Mouse (Mus musculus): ENCODE data around the gene Pdgfra. TPM values are rescaled to one million over a fixed set of nuclear protein-coding genes. Genes with fewer than 3 reads are reported as not detected.

Gene Pdgfra
- polyA plus RNA-seq, 1 experiment from 2014 or later = 15.6 TPM

DNA sequence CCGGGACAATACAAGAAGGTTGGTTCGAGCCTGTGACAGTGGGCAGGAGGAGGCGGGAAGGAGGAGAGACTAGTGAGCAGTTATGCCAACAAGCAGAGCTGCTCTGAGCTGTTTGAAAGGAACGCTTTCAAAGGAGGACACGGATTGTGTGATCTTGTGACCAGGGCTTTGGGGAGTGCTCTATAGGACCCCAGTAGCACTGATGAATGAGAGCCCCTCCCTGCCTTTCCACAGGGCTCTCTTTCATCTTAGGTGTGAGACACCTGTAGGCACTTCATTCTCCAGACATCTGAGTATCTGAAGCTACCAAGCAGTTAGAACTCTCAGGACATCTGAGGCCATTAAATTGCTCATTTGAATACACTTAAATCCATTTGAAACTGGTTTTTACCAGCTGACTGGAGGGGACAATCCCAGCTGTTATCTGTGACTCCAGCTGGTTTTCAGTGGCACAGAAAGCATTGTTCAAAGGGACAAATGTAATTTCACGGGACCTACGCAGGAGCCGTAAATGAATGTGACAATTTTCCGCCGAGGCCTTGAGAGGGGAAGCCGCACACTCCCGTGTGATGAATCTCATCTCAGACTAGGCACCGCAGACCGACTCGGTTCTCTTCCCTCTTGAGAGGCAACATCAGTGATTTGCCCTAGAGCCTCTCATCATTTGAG, 37.4 kb downstream of the Pdgfra start:
- H3K4me1 ChIP-seq = peaks cover 8% of the 10 kb centered on the region; the same call in 1 of the 2 replicates
- no peaks in the 10 kb centered on the region for H3K36me3 ChIP-seq
- no peak for DNase-seq (ENCODE audit: low spot score)
- H3K9me3 ChIP-seq (replicated peaks) = no peaks in the 10 kb centered on the region
- no peaks in the 10 kb centered on the region; the same call in 1 of the 2 replicates for H3K27me3 ChIP-seq (ENCODE audit: low read depth, poor library complexity, severe bottlenecking)
- H3K27ac ChIP-seq (replicated peaks) = 0 out of 2 replicates have a peak overlapping the region, but pooled peaks have one; percentile 0
- WGBS = 88% methylated on average over 15 of the region's 15 CpGs
- H3K4me3 ChIP-seq = no peak overlapping the region

DNA sequence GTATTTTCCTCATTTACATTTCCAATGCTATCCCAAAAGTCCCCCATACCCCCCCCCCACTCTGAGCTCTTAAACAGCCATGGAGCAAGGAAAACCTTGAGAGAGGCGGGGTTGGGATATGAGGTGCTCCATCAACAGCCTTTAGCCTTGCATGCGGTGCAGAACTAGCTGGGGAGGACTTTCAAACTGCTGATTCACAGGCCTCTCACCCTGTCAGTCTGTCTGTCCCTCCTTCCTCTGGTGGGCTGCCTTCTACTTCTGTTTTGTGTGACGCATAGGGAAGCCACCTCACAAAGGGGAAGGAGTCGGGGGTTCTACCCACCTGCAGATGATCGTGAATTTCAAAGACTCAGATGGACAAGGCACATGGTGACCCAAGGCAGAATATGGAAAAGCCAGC, 41.0 kb downstream of the Pdgfra start:
- Histone ChIP-seq H3K9me3 (replicated peaks) (no peaks in the 10 kb centered on the region), H3K36me3 (no peaks in the 10 kb centered on the region), H3K27me3 (ENCODE audit: low read depth, poor library complexity, severe bottlenecking) (no peaks in the 10 kb centered on the region), H3K4me1 (peaks cover 8% of the 10 kb centered on the region; the same call in 1 of the 2 replicates), H3K4me3 (no peak overlapping the region), H3K27ac (replicated peaks) (no peak overlapping the region)
- WGBS = 94% methylated on average over 5 of the region's 5 CpGs
- DNase-seq (ENCODE audit: low spot score) = no peak

DNA sequence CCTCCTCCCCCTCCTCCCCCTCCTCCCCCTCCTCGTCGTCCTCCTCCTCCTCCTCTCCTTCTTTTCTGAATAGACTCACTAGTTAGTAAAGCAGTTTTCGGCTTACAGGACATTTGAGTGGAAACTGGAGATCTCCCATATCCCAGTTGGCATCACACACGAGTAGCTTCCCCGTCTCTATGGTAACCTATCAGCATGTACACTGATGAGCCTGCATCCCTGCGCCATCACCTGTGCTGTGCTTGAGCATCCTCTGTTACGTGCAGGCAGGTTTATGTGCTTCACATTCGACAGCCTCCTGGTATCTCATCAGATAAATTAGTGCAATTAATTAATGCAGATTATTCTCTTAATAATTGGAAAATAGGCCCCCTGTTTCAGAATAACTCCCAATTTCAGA, 46.3 kb downstream of the Pdgfra start:
- Histone ChIP-seq H3K4me1 (no peaks in the 10 kb centered on the region), H3K4me3 (no peak overlapping the region), H3K36me3 (no peaks in the 10 kb centered on the region), H3K27me3 (ENCODE audit: low read depth, poor library complexity, severe bottlenecking) (no peaks in the 10 kb centered on the region), H3K27ac (replicated peaks) (no peak overlapping the region), H3K9me3 (replicated peaks) (no peaks in the 10 kb centered on the region)
- no peak for DNase-seq (ENCODE audit: low spot score)
- WGBS = 89% methylated on average over 8 of the region's 8 CpGs

DNA sequence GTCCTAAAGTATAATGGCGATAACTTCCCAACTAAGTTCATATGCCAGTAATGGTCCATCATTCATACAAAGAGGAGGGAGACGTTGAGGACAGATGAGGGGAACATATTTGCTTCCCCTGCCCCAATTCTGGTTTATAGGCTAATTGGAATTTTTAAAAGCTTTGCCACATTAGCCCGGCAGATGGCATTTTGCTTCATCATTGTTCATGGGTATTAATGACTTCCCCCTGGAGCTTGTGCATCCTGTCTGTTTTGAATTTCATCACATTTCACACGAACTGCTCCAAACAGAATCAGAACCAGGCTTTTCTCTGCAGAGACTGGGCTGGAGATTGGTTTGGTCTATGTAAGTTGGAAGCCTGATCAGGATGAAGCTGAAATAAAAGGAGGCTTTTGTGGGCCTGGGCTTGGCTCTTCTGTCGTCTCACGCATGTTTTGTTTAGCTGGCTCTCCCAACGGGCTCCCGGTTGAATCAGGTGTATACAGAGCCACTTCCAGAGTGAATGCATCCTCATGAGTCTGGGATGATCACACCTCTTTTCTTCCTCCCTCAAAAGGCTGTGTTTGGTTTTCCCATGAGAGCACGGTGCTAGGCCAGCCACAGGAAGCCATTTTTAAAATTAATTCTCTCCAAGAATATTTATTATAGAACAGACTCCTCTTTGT, 47.7 kb downstream of the Pdgfra start:
- no peak overlapping the region for H3K27ac ChIP-seq (replicated peaks)
- H3K9me3 ChIP-seq (replicated peaks) = no peaks in the 10 kb centered on the region
- no peak for DNase-seq (ENCODE audit: low spot score)
- WGBS = 85% methylated on average over 9 of the region's 9 CpGs
- H3K4me3 ChIP-seq = no peak overlapping the region
- no peaks in the 10 kb centered on the region for H3K27me3 ChIP-seq (ENCODE audit: low read depth, poor library complexity, severe bottlenecking)
- no peaks in the 10 kb centered on the region for H3K36me3 ChIP-seq
- H3K4me1 ChIP-seq = no peaks in the 10 kb centered on the region

DNA sequence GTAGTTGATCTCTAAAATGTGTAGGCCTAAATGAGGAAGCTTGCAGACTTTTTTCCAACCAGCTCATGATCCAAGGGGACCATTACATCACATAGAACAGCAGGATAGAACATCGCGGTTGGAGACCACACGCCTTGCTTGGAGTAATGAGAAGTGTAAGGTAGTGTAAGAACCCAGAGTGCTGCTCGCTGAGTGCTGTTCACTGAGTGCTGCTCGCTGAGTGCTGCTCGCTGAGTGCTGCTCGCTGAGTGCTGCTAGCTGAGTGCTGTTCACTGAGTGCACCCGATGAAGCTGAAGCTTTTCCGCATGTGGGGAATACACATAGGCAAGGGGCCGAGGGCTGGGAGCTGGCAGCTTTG, 48.3 kb downstream of the Pdgfra start:
- WGBS = 95% methylated on average over 10 of the region's 10 CpGs
- Histone ChIP-seq H3K9me3 (replicated peaks) (no peaks in the 10 kb centered on the region), H3K27me3 (ENCODE audit: low read depth, poor library complexity, severe bottlenecking) (no peaks in the 10 kb centered on the region), H3K4me1 (no peaks in the 10 kb centered on the region), H3K36me3 (no peaks in the 10 kb centered on the region), H3K27ac (replicated peaks) (no peak overlapping the region), H3K4me3 (no peak overlapping the region)
- DNase-seq (ENCODE audit: low spot score) = no peak

DNA sequence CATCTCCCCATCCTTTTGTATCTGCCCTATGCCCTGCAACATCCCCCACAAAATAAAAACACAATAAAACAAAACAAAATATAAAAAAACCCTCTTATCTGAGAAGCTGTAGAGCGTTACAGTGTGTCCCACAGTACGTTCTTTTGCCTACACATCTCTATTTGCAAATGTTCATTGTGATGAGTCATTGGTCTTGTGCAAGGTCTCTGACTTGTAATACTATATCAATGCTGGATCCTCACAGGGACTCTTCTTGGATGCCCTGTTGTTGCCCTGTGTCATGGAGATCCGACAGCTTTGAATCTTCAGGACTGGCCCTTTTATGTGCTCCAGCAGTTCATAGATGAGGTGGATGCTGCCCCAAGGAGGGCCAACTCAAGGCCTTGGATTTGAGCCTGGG, 55.8 kb downstream of the Pdgfra start:
- no peak for DNase-seq (ENCODE audit: low spot score)
- 91% methylated on average over 3 of the region's 3 CpGs for WGBS
- Histone ChIP-seq H3K9me3 (replicated peaks) (no peaks in the 10 kb centered on the region), H3K4me1 (peaks cover 3% of the 10 kb centered on the region; the same call in 1 of the 2 replicates), H3K27me3 (ENCODE audit: low read depth, poor library complexity, severe bottlenecking) (peaks cover 48% of the 10 kb centered on the region), H3K36me3 (no peaks in the 10 kb centered on the region), H3K4me3 (no peak overlapping the region), H3K27ac (replicated peaks) (no peak overlapping the region)

DNA sequence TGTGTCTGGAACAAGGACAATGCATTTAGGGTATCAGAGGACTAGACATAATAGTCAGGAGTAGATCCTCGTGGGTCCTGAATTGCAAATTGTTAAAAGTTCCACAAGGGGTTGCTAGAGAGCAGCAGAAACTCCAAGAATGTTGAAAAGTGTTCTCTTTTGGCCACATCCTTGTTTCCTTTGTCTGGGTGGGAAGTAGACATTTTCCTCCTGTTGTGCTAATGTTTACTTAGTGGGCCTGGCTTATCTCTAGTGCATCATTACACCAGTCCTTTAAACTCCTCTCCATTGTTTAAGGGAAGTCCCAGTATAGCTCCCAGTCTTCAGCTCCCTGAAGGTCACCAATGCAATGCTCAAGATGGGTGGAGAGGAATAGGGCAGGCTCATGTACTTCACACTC, 57.9 kb downstream of the Pdgfra start:
- H3K9me3 ChIP-seq (replicated peaks) = no peaks in the 10 kb centered on the region
- H3K4me1 ChIP-seq = peaks cover 3% of the 10 kb centered on the region; the same call in 1 of the 2 replicates
- no peak overlapping the region for H3K27ac ChIP-seq (replicated peaks)
- no peak overlapping the region for H3K4me3 ChIP-seq
- DNase-seq (ENCODE audit: low spot score) = no peak
- WGBS = 19% methylated on average over 1 of the region's 1 CpGs
- H3K27me3 ChIP-seq (ENCODE audit: low read depth, poor library complexity, severe bottlenecking) = peaks cover 67% of the 10 kb centered on the region
- no peaks in the 10 kb centered on the region for H3K36me3 ChIP-seq

DNA sequence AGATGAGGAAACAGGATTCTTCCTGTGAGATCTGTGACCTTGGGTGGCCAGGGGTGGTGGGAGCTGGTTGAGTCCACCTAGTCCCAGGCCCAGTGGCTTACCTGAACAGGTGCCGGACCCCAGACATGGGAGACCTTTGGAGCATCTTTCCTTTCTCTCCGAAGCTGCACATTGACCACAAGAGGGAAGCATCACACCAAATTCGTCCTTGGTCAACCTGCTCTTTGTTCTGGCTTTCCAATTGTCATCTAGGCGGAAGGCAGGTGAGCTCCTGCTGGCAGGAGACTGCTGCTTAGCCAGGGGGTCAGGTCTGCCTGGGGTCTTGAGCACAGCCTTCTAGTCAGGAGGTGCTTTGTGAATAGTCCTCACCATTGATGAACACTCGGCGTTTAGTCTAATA, 62.4 kb downstream of the Pdgfra start:
- Histone ChIP-seq H3K4me1 (peaks cover 3% of the 10 kb centered on the region), H3K27ac (replicated peaks) (no peak overlapping the region), H3K4me3 (no peak overlapping the region), H3K36me3 (no peaks in the 10 kb centered on the region), H3K9me3 (replicated peaks) (no peaks in the 10 kb centered on the region), H3K27me3 (ENCODE audit: low read depth, poor library complexity, severe bottlenecking) (peaks cover 84% of the 10 kb centered on the region)
- 51% methylated on average over 6 of the region's 6 CpGs for WGBS
- no peak for DNase-seq (ENCODE audit: low spot score)

DNA sequence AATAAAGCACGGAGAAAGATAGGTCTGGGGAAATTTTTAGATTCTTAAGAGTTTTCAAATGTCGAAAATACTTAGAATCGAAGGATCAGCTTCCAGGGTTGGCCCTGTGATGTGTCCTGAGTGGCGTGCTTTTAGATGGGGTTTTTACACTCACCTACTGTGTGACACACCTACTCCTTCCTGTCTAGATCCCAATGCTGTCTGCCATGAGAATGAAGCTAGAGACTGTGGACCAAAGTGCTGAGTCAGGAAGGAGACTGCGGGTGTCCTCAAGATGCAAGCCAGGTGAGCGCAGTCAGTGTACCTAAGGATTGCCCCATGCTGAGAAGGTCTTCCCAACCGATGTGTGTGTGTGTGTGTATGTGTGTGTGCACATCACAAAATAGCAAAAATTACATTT, 62.8 kb downstream of the Pdgfra start:
- WGBS = 81% methylated on average over 7 of the region's 7 CpGs
- H3K27ac ChIP-seq (replicated peaks) = no peak overlapping the region

DNA sequence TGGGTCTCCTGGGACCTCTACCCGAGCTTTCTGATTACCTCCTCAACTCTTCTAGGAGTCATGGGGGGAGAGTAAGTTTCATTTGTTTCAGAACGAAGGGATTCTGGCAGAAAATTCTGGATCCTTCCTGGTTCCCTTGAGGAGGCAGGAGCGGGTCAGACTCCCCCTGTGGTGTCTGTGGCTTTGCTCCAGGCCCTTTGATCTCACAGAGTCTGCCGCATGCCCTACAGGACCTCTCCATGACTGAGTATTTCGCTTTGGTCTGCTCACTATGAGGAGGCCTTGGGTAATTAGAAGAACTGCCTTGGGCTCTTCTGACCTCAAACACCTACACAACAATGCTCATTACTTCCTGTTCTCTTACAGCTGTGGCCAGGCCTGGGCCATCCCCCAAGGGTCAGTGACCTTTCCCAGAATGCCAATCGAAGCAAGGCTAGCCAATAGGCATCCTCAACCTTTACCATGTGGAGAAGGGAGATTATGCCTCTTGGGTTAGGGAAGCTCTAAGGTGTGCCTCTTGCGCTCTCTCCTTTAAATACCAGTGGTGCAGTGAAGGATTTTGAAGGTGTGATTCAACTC, 63.7 kb downstream of the Pdgfra start:
- no peak for DNase-seq (ENCODE audit: low spot score)
- H3K27me3 ChIP-seq (ENCODE audit: low read depth, poor library complexity, severe bottlenecking) = peaks cover 82% of the 10 kb centered on the region
- WGBS = 72% methylated on average over 7 of the region's 7 CpGs
- H3K4me1 ChIP-seq = no peaks in the 10 kb centered on the region; the same call in 1 of the 2 replicates
- H3K36me3 ChIP-seq = no peaks in the 10 kb centered on the region
- no peak overlapping the region for H3K27ac ChIP-seq (replicated peaks)
- no peak overlapping the region for H3K4me3 ChIP-seq
- H3K9me3 ChIP-seq (replicated peaks) = no peaks in the 10 kb centered on the region

More for the DNA sequence above, 62.8 kb downstream of the Pdgfra start:
- no peak for DNase-seq (ENCODE audit: low spot score)
- Histone ChIP-seq H3K27me3 (ENCODE audit: low read depth, poor library complexity, severe bottlenecking) (peaks cover 86% of the 10 kb centered on the region), H3K4me3 (no peak overlapping the region), H3K4me1 (peaks cover 3% of the 10 kb centered on the region), H3K36me3 (no peaks in the 10 kb centered on the region), H3K9me3 (replicated peaks) (no peaks in the 10 kb centered on the region)

DNA sequence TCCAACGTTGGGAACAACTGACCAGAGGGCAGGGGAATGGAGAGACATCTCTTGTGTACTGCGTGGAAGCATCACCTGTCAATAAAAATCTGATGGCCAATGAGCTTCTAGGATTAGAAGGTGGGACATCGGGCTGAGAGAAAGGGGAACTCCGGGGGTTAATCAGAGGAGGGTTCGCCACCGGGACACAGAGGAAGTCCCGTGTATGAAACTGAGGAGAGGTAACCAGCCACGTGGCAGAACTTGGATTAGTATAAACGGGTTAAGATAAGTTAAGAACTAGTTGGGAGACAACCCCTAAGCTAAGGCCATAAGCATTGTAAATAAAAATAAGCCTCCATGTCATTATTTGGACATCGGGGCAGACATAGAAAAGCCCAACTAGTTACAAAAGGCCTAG, 69.5 kb downstream of the Pdgfra start:
- H3K27ac ChIP-seq (replicated peaks) = no peak overlapping the region
- WGBS = 87% methylated on average over 10 of the region's 10 CpGs
- H3K4me1 ChIP-seq = peaks cover 44% of the 10 kb centered on the region
- peaks cover 34% of the 10 kb centered on the region for H3K27me3 ChIP-seq (ENCODE audit: low read depth, poor library complexity, severe bottlenecking)
- H3K9me3 ChIP-seq (replicated peaks) = no peaks in the 10 kb centered on the region
- H3K4me3 ChIP-seq = no peak overlapping the region
- H3K36me3 ChIP-seq = no peaks in the 10 kb centered on the region
- DNase-seq (ENCODE audit: low spot score) = no peak

DNA sequence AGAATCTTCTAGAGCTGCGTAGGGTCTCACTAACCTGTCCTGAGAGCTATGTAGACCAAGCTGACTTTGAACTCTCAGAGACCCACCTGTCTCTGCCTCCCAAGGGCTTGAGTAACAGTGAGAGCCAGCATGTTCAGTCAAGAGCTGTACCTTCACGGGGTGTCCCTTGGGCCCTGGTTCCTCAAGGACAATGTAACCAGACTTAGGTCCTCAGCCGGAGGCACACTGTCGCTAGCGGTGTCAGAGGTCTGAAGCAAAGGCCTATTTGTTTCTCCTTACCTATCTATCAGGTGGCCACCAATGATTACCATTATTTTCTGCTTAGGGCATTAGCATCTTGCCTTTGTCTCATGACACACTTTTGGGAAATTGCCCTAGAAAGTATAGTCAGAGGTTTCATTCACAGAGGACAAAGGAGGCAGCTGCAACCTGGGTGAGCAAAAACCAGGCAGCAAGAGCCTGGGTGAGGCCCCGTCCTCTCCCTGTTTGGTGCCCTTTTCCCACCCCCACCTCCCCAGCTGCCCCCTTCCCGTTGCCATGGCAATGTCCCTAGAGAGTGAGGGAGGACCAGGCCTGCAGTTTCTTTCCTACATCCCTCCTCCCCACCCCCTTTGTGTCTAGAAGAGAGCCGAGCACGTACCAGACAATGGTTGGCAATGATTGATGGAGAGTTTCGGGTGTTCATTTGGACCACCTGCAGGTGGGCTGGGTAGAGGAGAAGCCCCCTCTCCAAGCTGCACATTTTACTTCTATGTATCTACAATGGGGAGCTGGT, 70.6 kb downstream of the Pdgfra start:
- H3K27ac ChIP-seq (replicated peaks) = peak overlapping the region; percentile 72
- H3K27me3 ChIP-seq (ENCODE audit: low read depth, poor library complexity, severe bottlenecking) = peaks cover 29% of the 10 kb centered on the region
- WGBS = 61% methylated on average over 10 of the region's 10 CpGs
- no peaks in the 10 kb centered on the region for H3K9me3 ChIP-seq (replicated peaks)
- no peaks in the 10 kb centered on the region for H3K36me3 ChIP-seq
- H3K4me3 ChIP-seq = no peak overlapping the region
- DNase-seq (ENCODE audit: low spot score) = peak; percentile 47
- H3K4me1 ChIP-seq = peaks cover 44% of the 10 kb centered on the region

All from midbrain, embryonic 10.5 days (tissue).